Mouse (Mus musculus): Measurements from ENCODE around the gene Gzma.

Gzma gene

DNA sequence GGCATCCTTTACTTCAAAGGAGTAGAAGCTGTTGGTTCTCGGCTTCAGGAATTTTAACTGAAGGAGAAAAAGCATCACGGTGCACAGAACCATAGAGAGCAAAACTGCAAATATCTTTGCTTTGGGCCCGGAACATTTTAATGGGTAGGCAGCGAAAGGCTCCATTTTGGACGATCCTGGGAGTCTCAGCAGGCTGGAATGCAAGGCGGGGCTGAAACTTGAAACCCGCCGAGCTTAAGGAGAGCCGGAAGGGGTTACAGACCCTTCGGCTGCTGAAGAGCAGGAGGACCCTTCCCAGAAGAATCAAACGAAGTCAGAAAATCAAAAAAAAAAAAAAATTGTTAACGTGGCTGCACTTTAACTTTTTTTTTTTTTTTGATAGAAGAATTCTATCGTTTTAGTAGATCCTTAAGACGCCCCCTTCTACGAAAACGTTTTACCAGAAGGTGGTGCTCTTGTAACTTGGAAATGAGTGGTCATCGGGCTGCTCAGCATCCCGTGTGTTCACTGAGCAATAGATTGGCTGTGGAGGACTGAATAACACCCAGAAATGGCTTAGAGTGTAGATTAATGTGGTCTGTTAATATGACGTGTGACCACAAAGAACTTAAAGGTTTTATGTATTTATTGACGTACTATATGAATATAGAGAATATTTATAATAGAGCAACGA lies 54.4 kb downstream of the Gzma start, which contains the start of gene Gpx8:
Gene Gpx8, minus strand, starts transcription at position 200 of the 673 bp plus-strand sequence.
- in situ Hi-C loops (cut with MboI, MseI), result loop anchor here (5.0 kb wide), 1 partner anchor 206 kb away; no protein-coding TSS in a partner anchor

DNA sequence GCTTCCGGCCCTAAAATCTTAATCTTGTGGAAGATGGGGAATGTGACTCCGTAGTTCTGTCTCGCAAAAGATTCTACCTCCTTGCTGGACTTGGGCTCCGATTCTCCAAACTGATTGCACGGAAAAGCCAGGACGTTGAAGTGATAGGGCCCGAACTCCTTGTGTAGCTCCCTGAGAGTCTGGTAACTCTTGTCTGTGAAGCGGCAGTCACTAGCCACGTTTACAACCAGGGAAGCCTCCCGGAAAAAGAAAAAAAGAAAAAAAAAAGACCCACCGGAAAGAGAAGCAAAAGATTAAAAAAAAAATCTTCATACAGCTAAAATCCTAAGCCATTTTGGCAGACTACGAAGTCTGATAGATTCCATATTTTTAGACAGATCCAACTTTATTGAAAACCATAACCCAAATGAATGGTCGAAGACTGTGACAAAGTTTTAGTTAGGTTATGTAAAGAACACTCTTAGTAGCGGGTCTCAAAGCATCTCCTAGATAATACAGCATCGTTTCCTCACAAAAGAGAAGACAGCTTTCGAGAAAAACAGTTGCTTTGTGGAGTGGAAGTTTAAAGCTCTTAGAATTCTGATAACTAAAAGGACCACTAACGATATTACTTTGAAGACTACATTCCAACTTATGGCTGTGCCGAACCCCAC lies 55.2 kb downstream of the Gzma start:
- in situ Hi-C loops (cut with MboI, MseI), result loop anchor here (5.0 kb wide), 1 partner anchor 207 kb away; no protein-coding TSS in a partner anchor

DNA sequence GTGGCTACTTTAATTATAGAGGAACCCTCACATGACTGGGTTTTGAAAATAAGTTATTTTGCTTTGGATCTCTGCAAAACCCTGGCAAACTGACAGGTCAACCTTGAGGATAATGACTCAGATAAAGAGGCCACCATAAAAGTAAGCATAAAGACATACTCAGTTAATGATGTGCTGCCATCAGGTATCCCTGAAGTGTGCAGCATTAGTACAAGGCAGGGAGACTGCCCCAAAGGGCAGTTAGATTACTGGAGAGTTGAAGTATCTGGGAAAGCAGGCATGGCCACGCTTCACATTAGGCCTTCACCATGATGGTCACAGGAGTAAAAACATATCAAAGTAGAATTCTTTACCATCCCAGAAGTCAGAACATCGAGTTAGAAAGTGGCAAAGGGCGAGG lies 55.9 kb downstream of the Gzma start:
- in situ Hi-C loops (cut with MboI, MseI), result loop anchor here (5.0 kb wide), 1 partner anchor 207 kb away; no protein-coding TSS in a partner anchor

All from T-helper 2 cell (primary cell).